Mouse (Mus musculus) lung, embryonic 14.5 days (tissue): Measurements from ENCODE around the gene Ccdc82. TPM values are rescaled to one million over a fixed set of nuclear protein-coding genes. Genes with fewer than 3 reads are reported as not detected.

ENCODE experiments used
- ATAC-seq: fragments of 200-750 bp; cut with Nextera tagmentation; 2 replicates; pipeline ENCODE4 v1.8.0; 2017; ENCODE audit warnings: mild to moderate bottlenecking, moderate TSS enrichment, moderate library complexity; ENCODE audit not compliant: insufficient read depth
- DNase-seq: peaks from one replicate; pipeline ENCODE4 v3.0.0-alpha.2; 2015
- H3K27ac ChIP-seq: fragments of 300-500 bp; sonication (generic); 2 replicates; pipeline ENCODE4 v1.5.1; 2014; ENCODE audit warnings: low read depth, mild to moderate bottlenecking, moderate library complexity
- H3K27me3 ChIP-seq: fragments of 300-500 bp; sonication (generic); 2 replicates; pipeline ENCODE4 v1.6.1; 2014; ENCODE audit warnings: low read length, control low read depth; ENCODE audit not compliant: insufficient read depth
- H3K36me3 ChIP-seq: fragments of 300-500 bp; sonication (generic); 2 replicates; pipeline ENCODE4 v1.6.1; 2014; ENCODE audit warnings: control low read depth; ENCODE audit not compliant: insufficient read depth
- H3K4me1 ChIP-seq: fragments of 300-500 bp; sonication (generic); 2 replicates; pipeline ENCODE4 v1.6.1; 2014; ENCODE audit warnings: antibody characterized with exemption, control low read depth; ENCODE audit not compliant: insufficient read depth
- H3K4me2 ChIP-seq: fragments of 300-500 bp; sonication (generic); 2 replicates; pipeline ENCODE4 v1.6.1; 2014; ENCODE audit warnings: mild to moderate bottlenecking
- H3K4me3 ChIP-seq: fragments of 300-500 bp; sonication (generic); 2 replicates; pipeline ENCODE4 v1.5.1; 2014; ENCODE audit warnings: low read depth, low read length
- H3K9ac ChIP-seq: fragments of 300-500 bp; sonication (generic); 2 replicates; pipeline ENCODE4 v1.6.1; 2014
- H3K9me3 ChIP-seq: fragments of 300-500 bp; sonication (generic); 2 replicates; pipeline ENCODE4 v1.6.1; 2016; ENCODE audit warnings: low read depth, low read length, control low read depth
- CTCF ChIP-seq: IDR thresholded peaks from 2 replicates; pipeline ENCODE4 v1.5.1; 2016; ENCODE audit warnings: antibody characterized with exemption, low read depth
- WGBS: fragments of 180-500 bp; shearing (Covaris S2); extraction: QIAGEN DNeasy Blood & Tissue Kit; methylation state at CpG from one replicate; pipeline ENCODE4 v1.1.7; 2014; 5-methylcytosine and 5-hydroxymethylcytosine counted together
- polyA plus RNA-seq: library from polyadenylated mRNA; unstranded; fragments of >200 nt; fragmentation: Nextera tagmentation; extraction: Ambion mirVana; gene quantifications from 2 replicates; pipeline ENCODE4 v1.2.1, GENCODE M21; 2014

Gene Ccdc82
- polyA plus RNA-seq, 1 experiment from 2014 or later, result 14.7 TPM

GRCm38 (mm10) chr9:13306471-13306870 is 59.7 kb downstream of the Ccdc82 start:
- no peak overlapping the region for H3K4me3 ChIP-seq
- no peak overlapping the region for H3K27ac ChIP-seq
- no peak for ATAC-seq
- WGBS, result 77% methylated on average over 3 of the region's 3 CpGs
- H3K9ac ChIP-seq, result no peak overlapping the region
- H3K9me3 ChIP-seq, result no peaks in the 10 kb centered on the region
- H3K36me3 ChIP-seq, result no peaks in the 10 kb centered on the region
- H3K4me1 ChIP-seq, result peaks cover 15% of the 10 kb centered on the region; the same call in 1 of the 2 replicates
- H3K4me2 ChIP-seq, result no peak overlapping the region
- H3K27me3 ChIP-seq, result no peaks in the 10 kb centered on the region
- TF ChIP-seq CTCF, result no peak
- DNase-seq, result no peak

- no peak overlapping the region for H3K9ac ChIP-seq
- ATAC-seq (no peak), DNase-seq (no peak)
- no peak overlapping the region for H3K4me2 ChIP-seq
- no peak for TF ChIP-seq CTCF
- peak overlapping the region; percentile 26; the same call in 1 of the 2 replicates for H3K27ac ChIP-seq
- H3K4me3 ChIP-seq, result no peak overlapping the region
- H3K9me3 ChIP-seq, result no peaks in the 10 kb centered on the region
- peaks cover 8% of the 10 kb centered on the region; the same call in 1 of the 2 replicates for H3K4me1 ChIP-seq
- H3K27me3 ChIP-seq, result no peaks in the 10 kb centered on the region
- no peaks in the 10 kb centered on the region for H3K36me3 ChIP-seq
- WGBS, result 45% methylated on average over 4 of the region's 4 CpGs
Measured at GRCm38 (mm10) chr9:13307226-13307625, 60.5 kb downstream of the Ccdc82 start.

- H3K4me3 ChIP-seq, result no peak overlapping the region
- 0 out of 2 replicates have a peak, but pooled peaks cover 7% of the 10 kb centered on the region for H3K4me1 ChIP-seq
- WGBS, result 91% methylated on average over 8 of the region's 8 CpGs
- no peak overlapping the region for H3K9ac ChIP-seq
- TF ChIP-seq CTCF, result no peak
- no peak for DNase-seq
- no peak for ATAC-seq
- H3K27me3 ChIP-seq, result no peaks in the 10 kb centered on the region
- H3K36me3 ChIP-seq, result no peaks in the 10 kb centered on the region
- no peak overlapping the region for H3K27ac ChIP-seq
- no peaks in the 10 kb centered on the region for H3K9me3 ChIP-seq
- H3K4me2 ChIP-seq, result no peak overlapping the region
Measured at GRCm38 (mm10) chr9:13308718-13309117, 62.0 kb downstream of the Ccdc82 start.

- Histone ChIP-seq H3K9ac (no peak overlapping the region), H3K27ac (no peak overlapping the region), H3K36me3 (no peaks in the 10 kb centered on the region), H3K4me1 (0 out of 2 replicates have a peak, but pooled peaks cover 1% of the 10 kb centered on the region), H3K4me3 (no peak overlapping the region), H3K27me3 (no peaks in the 10 kb centered on the region), H3K9me3 (no peaks in the 10 kb centered on the region), H3K4me2 (no peak overlapping the region)
- ATAC-seq (no peak), DNase-seq (no peak)
- 66% methylated on average over 7 of the region's 7 CpGs for WGBS
- TF ChIP-seq CTCF, result no peak
Measured at GRCm38 (mm10) chr9:13309807-13310206, 63.1 kb downstream of the Ccdc82 start.

DNA sequence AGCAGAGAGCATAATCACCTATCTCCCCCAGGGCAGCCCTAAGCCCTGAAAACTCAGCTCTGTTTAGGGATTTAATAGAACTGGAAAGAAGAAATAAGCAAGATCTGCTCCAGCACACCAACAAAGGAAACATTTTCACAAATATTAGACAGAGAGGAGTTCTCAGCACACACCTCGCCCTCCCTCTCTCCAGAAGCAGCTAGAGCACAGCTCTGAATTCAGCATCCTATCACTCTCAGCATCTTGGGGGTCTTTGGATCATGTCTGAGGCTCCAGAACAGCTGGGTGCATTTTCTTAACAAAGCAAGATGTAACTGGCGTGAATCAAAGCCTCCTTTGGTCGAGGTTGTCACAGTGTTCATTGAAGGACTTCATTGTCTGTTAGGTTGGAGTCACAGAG is 63.5 kb downstream of the Ccdc82 start:
- Histone ChIP-seq H3K27ac (no peak overlapping the region), H3K4me3 (no peak overlapping the region), H3K36me3 (no peaks in the 10 kb centered on the region), H3K9me3 (no peaks in the 10 kb centered on the region), H3K27me3 (no peaks in the 10 kb centered on the region), H3K9ac (no peak overlapping the region), H3K4me2 (no peak overlapping the region), H3K4me1 (0 out of 2 replicates have a peak, but pooled peaks cover 2% of the 10 kb centered on the region)
- no peak for TF ChIP-seq CTCF
- no peak for ATAC-seq
- WGBS, result 65% methylated on average over 3 of the region's 3 CpGs
- no peak for DNase-seq

- DNase-seq (no peak), ATAC-seq (no peak)
- WGBS, result 39% methylated on average over 2 of the region's 2 CpGs
- Histone ChIP-seq H3K36me3 (no peaks in the 10 kb centered on the region), H3K4me2 (no peak overlapping the region), H3K4me3 (no peak overlapping the region), H3K27me3 (no peaks in the 10 kb centered on the region), H3K27ac (no peak overlapping the region), H3K4me1 (peaks cover 5% of the 10 kb centered on the region; the same call in 1 of the 2 replicates), H3K9ac (no peak overlapping the region), H3K9me3 (no peaks in the 10 kb centered on the region)
- TF ChIP-seq CTCF, result no peak
Measured at GRCm38 (mm10) chr9:13311094-13311493, 64.3 kb downstream of the Ccdc82 start.

DNA sequence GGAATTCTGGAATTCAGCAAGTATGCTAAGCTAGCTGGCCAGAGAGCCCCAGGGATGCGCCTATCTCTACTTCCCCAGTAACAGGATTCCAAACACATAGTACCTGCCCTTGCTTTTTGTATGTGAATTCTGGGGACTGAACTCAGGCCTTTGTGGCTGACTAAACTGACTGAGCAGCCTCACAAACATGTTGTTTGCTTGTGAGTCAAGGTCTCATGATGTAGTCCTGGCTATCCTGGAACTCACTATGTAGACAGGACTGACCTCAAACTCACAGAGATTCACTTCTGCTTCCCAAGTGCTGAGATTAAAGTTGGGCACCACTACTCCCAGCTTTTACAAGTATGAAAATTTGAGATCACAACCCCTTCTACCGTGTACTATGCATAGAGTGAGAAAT is 67.2 kb downstream of the Ccdc82 start:
- no peak for ATAC-seq
- Histone ChIP-seq H3K9me3 (no peaks in the 10 kb centered on the region), H3K27ac (no peak overlapping the region), H3K27me3 (no peaks in the 10 kb centered on the region), H3K36me3 (no peaks in the 10 kb centered on the region), H3K9ac (no peak overlapping the region), H3K4me2 (no peak overlapping the region), H3K4me1 (peaks cover 5% of the 10 kb centered on the region; the same call in 1 of the 2 replicates), H3K4me3 (no peak overlapping the region)
- TF ChIP-seq CTCF, result no peak
- 83% methylated on average over 2 of the region's 2 CpGs for whole genome bisulfite sequencing
- DNase-seq, result no peak
